Mouse (Mus musculus) liver, embryonic 14.5 days (tissue): ENCODE results near the gene Srgap1.

Source experiments
- CTCF ChIP-seq: IDR thresholded peaks from 2 replicates; pipeline ENCODE4 v1.5.1; 2016; ENCODE audit warnings: antibody characterized with exemption, low read depth, control low read depth
- EP300 ChIP-seq: IDR thresholded peaks from 2 replicates; pipeline ENCODE4 v1.6.1; 2016; ENCODE audit warnings: antibody characterized with exemption, low read depth

DNA sequence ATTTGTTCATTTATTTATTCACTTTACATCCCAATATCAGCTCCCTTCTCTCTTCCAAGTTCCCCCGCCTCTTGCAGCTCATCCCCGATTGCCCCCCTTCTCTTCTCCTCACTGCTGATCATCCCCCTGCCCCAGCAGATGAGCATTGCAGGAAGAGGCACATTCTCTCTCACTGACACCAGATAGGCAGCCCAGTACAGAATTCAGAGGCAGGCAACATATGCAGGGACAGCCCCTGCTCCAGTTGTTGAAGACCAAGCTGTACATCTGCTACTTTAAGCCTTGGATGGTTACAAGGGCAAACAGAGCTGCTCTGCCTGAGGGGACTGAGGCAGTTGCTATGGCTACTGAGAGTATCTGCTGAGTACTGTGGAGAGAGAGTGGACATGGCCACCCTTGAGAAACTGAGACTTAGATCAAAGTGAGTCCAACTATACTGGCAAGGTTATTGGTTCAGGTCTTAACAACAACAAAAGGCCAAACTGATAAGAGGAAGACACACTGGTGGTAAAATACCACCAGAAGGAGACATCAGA, 149.2 kb downstream of the Srgap1 start:
- TF ChIP-seq CTCF (no peak), EP300 (no peak)
